Mouse (Mus musculus): Measurements from ENCODE around the gene Gtf2f2.
"Not testable (repeated sequence)": the region's sequence is repeated elsewhere in the genome, so short reads cannot be mapped to it uniquely, and the experiment has no call there.

The Gtf2f2 gene

GRCm38 (mm10) chr14:75912665-75913064 is 98.0 kb downstream of the Gtf2f2 start:
- peak; percentile 32 for DNase-seq (ENCODE audit: low spot score)

GRCm38 (mm10) chr14:75911968-75912367 is 98.7 kb downstream of the Gtf2f2 start:
- DNase-seq (ENCODE audit: low spot score): no peak

- no peak for DNase-seq (ENCODE audit: low spot score)
These were observed 103.7 kb downstream of the Gtf2f2 start for GRCm38 (mm10) chr14:75906931-75907330.

GRCm38 (mm10) chr14:75904972-75905371 is 105.7 kb downstream of the Gtf2f2 start:
- no peak for DNase-seq (ENCODE audit: low spot score)

GRCm38 (mm10) chr14:75903131-75903530 is 107.5 kb downstream of the Gtf2f2 start:
- no peak for DNase-seq (ENCODE audit: low spot score)

GRCm38 (mm10) chr14:75902013-75902412 is 108.7 kb downstream of the Gtf2f2 start:
- no peak for DNase-seq (ENCODE audit: low spot score)

- no peak for DNase-seq (ENCODE audit: low spot score)
These were observed 109.7 kb downstream of the Gtf2f2 start for GRCm38 (mm10) chr14:75900793-75901499.

GRCm38 (mm10) chr14:75899566-75899965 is 111.1 kb downstream of the Gtf2f2 start:
- DNase-seq (ENCODE audit: low spot score): peak; percentile 50

- DNase-seq (ENCODE audit: low spot score): no peak
These were observed 118.5 kb downstream of the Gtf2f2 start for GRCm38 (mm10) chr14:75892118-75892517.

GRCm38 (mm10) chr14:75883873-75884272 is 126.8 kb downstream of the Gtf2f2 start:
- DNase-seq (ENCODE audit: low spot score): no peak

GRCm38 (mm10) chr14:75883330-75883729 is 127.3 kb downstream of the Gtf2f2 start:
- DNase-seq (ENCODE audit: low spot score): no peak

- DNase-seq (ENCODE audit: low spot score): peak; percentile 46
These were observed 128.8 kb downstream of the Gtf2f2 start for GRCm38 (mm10) chr14:75881856-75882255.

GRCm38 (mm10) chr14:75878980-75879379 is 131.7 kb downstream of the Gtf2f2 start:
- DNase-seq (ENCODE audit: low spot score): no peak

- DNase-seq (ENCODE audit: low spot score): no peak
These were observed 133.4 kb downstream of the Gtf2f2 start for GRCm38 (mm10) chr14:75877297-75877696.

- DNase-seq (ENCODE audit: low spot score): peak; percentile 57
These were observed 134.2 kb downstream of the Gtf2f2 start for GRCm38 (mm10) chr14:75876320-75877043.

GRCm38 (mm10) chr14:75873612-75874011 is 137.1 kb downstream of the Gtf2f2 start:
- no peak for DNase-seq (ENCODE audit: low spot score)

GRCm38 (mm10) chr14:75871750-75872149 is 138.9 kb downstream of the Gtf2f2 start:
- DNase-seq (ENCODE audit: low spot score): no peak

- no peak for DNase-seq (ENCODE audit: low spot score)
These were observed 139.6 kb downstream of the Gtf2f2 start for GRCm38 (mm10) chr14:75871111-75871510.

GRCm38 (mm10) chr14:75870631-75871030 is 140.0 kb downstream of the Gtf2f2 start:
- DNase-seq (ENCODE audit: low spot score): no peak

- DNase-seq (ENCODE audit: low spot score): no peak
These were observed 140.8 kb downstream of the Gtf2f2 start for GRCm38 (mm10) chr14:75869769-75870363.

GRCm38 (mm10) chr14:75868028-75868427 is 142.6 kb downstream of the Gtf2f2 start:
- DNase-seq (ENCODE audit: low spot score): not testable (repeated sequence)

- DNase-seq (ENCODE audit: low spot score): no peak
These were observed 143.8 kb downstream of the Gtf2f2 start for GRCm38 (mm10) chr14:75866706-75867333.
